Mouse (Mus musculus) limb, embryonic 14.5 days (tissue): ENCODE data around the gene Baz1b. TPM values are rescaled to one million over a fixed set of nuclear protein-coding genes. Genes with fewer than 3 reads are reported as not detected.

Experiments used
- ATAC-seq: fragments of 200-750 bp; cut with Nextera tagmentation; 2 replicates; pipeline ENCODE4 v1.8.0; 2017; ENCODE audit warnings: low read depth, moderate number of reproducible peaks, moderate TSS enrichment; ENCODE audit not compliant: low FRiP score
- DNase-seq: peaks from one replicate; pipeline ENCODE4 v3.0.0-alpha.2; 2015; ENCODE audit warnings: low spot score
- H3K27ac ChIP-seq: fragments of 300-500 bp; sonication (generic); replicated peaks from 2 replicates; pipeline ENCODE4 v1.5.1; 2014; ENCODE audit warnings: low read depth, mild to moderate bottlenecking, low read length, moderate library complexity, mixed read lengths
- H3K27me3 ChIP-seq: fragments of 300-500 bp; sonication (generic); 2 replicates; pipeline ENCODE4 v1.6.1; 2014; ENCODE audit warnings: low read length, mixed read lengths; ENCODE audit not compliant: control insufficient read depth, insufficient read depth
- H3K36me3 ChIP-seq: fragments of 300-500 bp; sonication (generic); 2 replicates; pipeline ENCODE4 v1.6.1; 2014; ENCODE audit warnings: mild to moderate bottlenecking, low read length, moderate library complexity, mixed read lengths; ENCODE audit not compliant: control insufficient read depth, insufficient read depth
- H3K4me1 ChIP-seq: fragments of 300-500 bp; sonication (generic); 2 replicates; pipeline ENCODE4 v1.6.1; 2014; ENCODE audit warnings: antibody characterized with exemption, low read length, mixed read lengths; ENCODE audit not compliant: control insufficient read depth, insufficient read depth
- H3K4me2 ChIP-seq: fragments of 300-500 bp; sonication (generic); replicated peaks from 2 replicates; pipeline ENCODE4 v1.6.1; 2014; ENCODE audit warnings: low read depth, mild to moderate bottlenecking, low read length, moderate library complexity; ENCODE audit not compliant: severe bottlenecking
- H3K4me3 ChIP-seq: fragments of 300-500 bp; sonication (generic); replicated peaks from 2 replicates; pipeline ENCODE4 v1.5.1; 2014; ENCODE audit warnings: low read length
- H3K9ac ChIP-seq: fragments of 300-500 bp; sonication (generic); 2 replicates; pipeline ENCODE4 v1.6.1; 2014; ENCODE audit warnings: mild to moderate bottlenecking, low read depth, low read length, moderate library complexity; ENCODE audit not compliant: severe bottlenecking
- H3K9me3 ChIP-seq: fragments of 300-500 bp; sonication (generic); 2 replicates; pipeline ENCODE4 v1.6.1; 2016; ENCODE audit warnings: low read length; ENCODE audit not compliant: control insufficient read depth
- POLR2A ChIP-seq: fragments of 200-500 bp; IDR thresholded peaks from 2 replicates; pipeline ENCODE4 v1.8.0; 2012; ENCODE audit warnings: inconsistent platforms, mild to moderate bottlenecking, moderate library complexity, borderline replicate concordance; ENCODE audit not compliant: insufficient read depth, insufficient read length; ENCODE audit errors: extremely low read depth
- WGBS: fragments of 180-500 bp; shearing (Covaris S2); extraction: QIAGEN DNeasy Blood & Tissue Kit; methylation state at CpG from one replicate; pipeline ENCODE4 v1.1.7; 2014; 5-methylcytosine and 5-hydroxymethylcytosine counted together
- polyA plus RNA-seq, 2 experiments: library from polyadenylated mRNA; depleted of rRNA in 1 of 2; stranded (reverse) in 1 of 2; unstranded in 1 of 2; fragments of >200 nt; fragmentation: Nextera tagmentation in 1 of 2; extraction: Ambion mirVana in 1 of 2; gene quantifications; 2 replicates each; pipeline versions ENCODE4 v1.2.1 to v1.2.3; 2012 to 2014

The Baz1b gene
- polyA plus RNA-seq, 2 experiments, result 52.3 to 72.7 TPM

GRCm38 (mm10) chr5:135189281-135190022, 2.4 kb downstream of the Baz1b start:
- TF ChIP-seq POLR2A, result no peak
- Histone ChIP-seq H3K27me3 (no peaks in the 10 kb centered on the region), H3K4me3 (peak overlapping the region; percentile 99), H3K4me2 (peak overlapping the region; percentile 73), H3K9me3 (no peaks in the 10 kb centered on the region), H3K9ac (peak overlapping the region; percentile 96; the same call in 1 of the 2 replicates), H3K27ac (no peak overlapping the region), H3K4me1 (peaks cover 19% of the 10 kb centered on the region), H3K36me3 (peaks cover 8% of the 10 kb centered on the region)
- no peak for DNase-seq
- no peak for ATAC-seq
- 50% methylated on average over 2 of the region's 2 CpGs for WGBS

- no peak for TF ChIP-seq POLR2A
- H3K27ac ChIP-seq, result no peak overlapping the region
- 35% methylated on average over 2 of the region's 2 CpGs for WGBS
- no peak overlapping the region for H3K4me2 ChIP-seq
- DNase-seq (peak; percentile 64), ATAC-seq (no peak)
- peaks cover 19% of the 10 kb centered on the region for H3K4me1 ChIP-seq
- no peak overlapping the region for H3K9ac ChIP-seq
- no peaks in the 10 kb centered on the region for H3K27me3 ChIP-seq
- peaks cover 21% of the 10 kb centered on the region for H3K36me3 ChIP-seq
- H3K9me3 ChIP-seq, result no peaks in the 10 kb centered on the region
- no peak overlapping the region for H3K4me3 ChIP-seq
Observed at GRCm38 (mm10) chr5:135191620-135192019, 4.6 kb downstream of the Baz1b start.

GRCm38 (mm10) chr5:135192431-135192830, 5.4 kb downstream of the Baz1b start:
- no peak overlapping the region for H3K9ac ChIP-seq
- no peak for TF ChIP-seq POLR2A

GRCm38 (mm10) chr5:135196367-135196766, 9.3 kb downstream of the Baz1b start:
- WGBS, result 85% methylated on average over 6 of the region's 6 CpGs
- Histone ChIP-seq H3K27ac (no peak overlapping the region), H3K36me3 (peaks cover 51% of the 10 kb centered on the region), H3K27me3 (no peaks in the 10 kb centered on the region), H3K9me3 (no peaks in the 10 kb centered on the region), H3K4me3 (no peak overlapping the region), H3K4me2 (no peak overlapping the region), H3K4me1 (peaks cover 5% of the 10 kb centered on the region; the same call in 1 of the 2 replicates), H3K9ac (no peak overlapping the region)
- no peak for TF ChIP-seq POLR2A
- DNase-seq (no peak), ATAC-seq (no peak)

More at GRCm38 (mm10) chr5:135192431-135192830, 5.4 kb downstream of the Baz1b start:
- no peak overlapping the region for H3K4me3 ChIP-seq
- DNase-seq, result no peak
- H3K27me3 ChIP-seq, result no peaks in the 10 kb centered on the region
- ATAC-seq, result no peak
- H3K9me3 ChIP-seq, result no peaks in the 10 kb centered on the region
- peaks cover 28% of the 10 kb centered on the region for H3K36me3 ChIP-seq
- peaks cover 19% of the 10 kb centered on the region for H3K4me1 ChIP-seq
- WGBS, result 85% methylated on average over 1 of the region's 1 CpGs
- no peak overlapping the region for H3K4me2 ChIP-seq
- H3K27ac ChIP-seq, result no peak overlapping the region

GRCm38 (mm10) chr5:135202763-135203162, 15.7 kb downstream of the Baz1b start:
- no peak for TF ChIP-seq POLR2A
- H3K4me1 ChIP-seq, result no peaks in the 10 kb centered on the region
- H3K9ac ChIP-seq, result no peak overlapping the region
- ATAC-seq, result no peak
- peaks cover 84% of the 10 kb centered on the region for H3K36me3 ChIP-seq
- WGBS, result 71% methylated on average over 3 of the region's 3 CpGs
- no peak for DNase-seq
- no peak overlapping the region for H3K4me3 ChIP-seq
- no peak overlapping the region for H3K27ac ChIP-seq
- H3K4me2 ChIP-seq, result no peak overlapping the region
- H3K9me3 ChIP-seq, result no peaks in the 10 kb centered on the region
- H3K27me3 ChIP-seq, result no peaks in the 10 kb centered on the region

- H3K4me2 ChIP-seq, result no peak overlapping the region
- WGBS, result 93% methylated on average over 1 of the region's 1 CpGs
- no peaks in the 10 kb centered on the region for H3K4me1 ChIP-seq
- no peaks in the 10 kb centered on the region for H3K9me3 ChIP-seq
- no peak for TF ChIP-seq POLR2A
- no peaks in the 10 kb centered on the region for H3K27me3 ChIP-seq
- ATAC-seq (no peak), DNase-seq (no peak)
- peaks cover 97% of the 10 kb centered on the region for H3K36me3 ChIP-seq
- no peak overlapping the region for H3K27ac ChIP-seq
- no peak overlapping the region for H3K4me3 ChIP-seq
- H3K9ac ChIP-seq, result no peak overlapping the region
Observed at GRCm38 (mm10) chr5:135208197-135208596, 21.1 kb downstream of the Baz1b start.
